Mouse (Mus musculus) kidney, adult 8-10 months (tissue): ENCODE measurements around the gene Mt3.
"Not testable (repeated sequence)": the region's sequence is repeated elsewhere in the genome, so short reads cannot be mapped to it uniquely, and the experiment has no call there.

Experiments used
- DNase-seq, 2 experiments: peaks; one replicate each; pipeline ENCODE4 v3.0.0; 2022

The Mt3 gene

DNA sequence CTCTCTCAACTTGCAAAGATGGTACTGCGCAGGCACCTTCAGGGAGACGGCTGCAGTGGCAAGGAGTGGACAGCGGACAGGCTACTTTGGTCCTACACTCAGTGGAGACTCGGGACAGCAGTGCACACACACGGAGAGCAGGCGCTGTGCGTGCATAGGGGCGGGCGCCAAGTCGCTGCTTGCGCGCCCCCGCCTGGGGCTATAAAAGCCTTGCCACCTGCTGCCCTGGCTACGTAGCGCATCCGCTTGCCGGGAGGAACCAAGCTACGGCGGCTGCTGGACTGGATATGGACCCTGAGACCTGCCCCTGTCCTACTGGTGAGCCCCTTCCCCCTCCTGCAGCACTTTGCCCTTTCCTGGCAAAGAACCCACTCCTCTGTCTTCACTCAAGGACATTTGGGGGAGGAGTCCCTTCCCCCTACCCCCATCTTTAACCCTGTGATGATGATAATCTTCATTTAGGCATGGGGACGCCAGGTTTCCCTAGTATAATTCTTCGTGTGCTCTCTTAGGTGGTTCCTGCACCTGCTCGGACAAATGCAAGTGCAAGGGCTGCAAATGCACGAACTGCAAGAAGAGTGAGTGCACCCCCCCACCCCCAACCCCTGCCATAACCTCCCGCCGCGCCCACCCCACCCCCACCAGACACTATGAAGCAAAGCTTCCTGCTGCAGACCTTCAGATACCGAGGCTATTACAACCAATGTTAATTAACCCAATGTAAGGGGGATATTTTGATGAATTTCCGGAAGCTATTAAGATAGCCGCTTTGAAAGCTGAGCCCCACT is at the start of gene Mt3:
Gene Mt3, plus strand, starts transcription at position 95 of the 788 bp plus-strand sequence.
- peak in 1 of 2 experiments; percentile 6 for DNase-seq

DNA sequence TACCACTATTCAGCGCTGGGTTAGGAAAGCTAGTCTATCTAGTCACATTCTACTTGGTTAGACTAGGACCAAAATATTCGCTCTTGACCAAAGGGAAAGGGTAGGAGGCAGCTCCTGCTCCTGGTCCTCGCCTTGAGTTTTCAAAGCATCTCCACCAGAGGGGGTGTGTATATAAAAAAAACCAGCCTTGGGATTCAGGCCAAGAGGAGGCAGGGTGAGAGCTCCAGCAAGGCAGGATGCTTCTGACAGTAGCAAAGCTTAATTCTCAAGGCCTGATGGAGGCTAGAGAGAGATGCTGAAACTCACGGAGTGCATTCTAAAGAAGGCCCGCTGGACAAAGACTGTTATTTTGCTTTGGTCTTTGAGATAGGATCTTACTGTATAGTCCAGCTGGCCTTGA is 48.3 kb upstream of the Mt3 start:
- no peak for DNase-seq

DNA sequence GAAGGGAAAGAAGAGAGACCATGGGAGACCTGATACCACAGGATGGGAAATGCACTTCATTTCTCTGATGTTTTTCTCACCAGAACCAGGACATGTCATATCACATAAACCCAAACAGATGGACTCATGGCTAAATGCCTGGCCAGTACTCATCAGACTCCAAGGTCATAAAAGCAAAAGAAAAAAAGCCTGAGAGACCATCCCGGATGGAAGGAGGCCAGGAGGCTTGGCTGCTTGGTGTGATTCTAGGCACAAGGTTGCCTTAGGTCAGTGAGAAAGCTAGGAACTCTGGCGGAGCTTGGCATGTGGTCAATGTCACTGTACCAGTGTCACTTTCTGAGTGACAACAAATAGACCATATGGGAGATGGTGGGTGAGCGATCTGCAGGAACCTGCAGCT is 44.5 kb upstream of the Mt3 start:
- DNase-seq, result no peak

DNA sequence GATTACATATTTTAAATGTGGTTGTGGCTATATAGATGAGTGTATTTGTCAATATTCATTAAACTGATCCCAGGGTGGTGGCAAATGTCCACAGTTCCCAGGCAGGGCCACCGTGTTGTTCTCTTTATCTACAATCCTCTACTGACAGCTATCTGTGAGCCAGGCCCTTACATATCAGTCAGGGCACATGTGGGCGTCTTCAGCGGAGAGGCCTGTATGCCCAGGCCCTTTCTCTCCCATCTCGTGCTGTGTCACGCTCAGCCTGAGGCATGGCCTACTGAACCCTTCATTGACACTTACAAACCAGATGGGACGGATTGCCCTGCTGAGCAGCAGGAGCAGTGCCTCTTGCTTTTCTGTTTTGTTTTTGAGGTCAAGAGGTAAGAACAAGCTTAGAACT is 43.0 kb upstream of the Mt3 start:
- DNase-seq, result no peak

DNA sequence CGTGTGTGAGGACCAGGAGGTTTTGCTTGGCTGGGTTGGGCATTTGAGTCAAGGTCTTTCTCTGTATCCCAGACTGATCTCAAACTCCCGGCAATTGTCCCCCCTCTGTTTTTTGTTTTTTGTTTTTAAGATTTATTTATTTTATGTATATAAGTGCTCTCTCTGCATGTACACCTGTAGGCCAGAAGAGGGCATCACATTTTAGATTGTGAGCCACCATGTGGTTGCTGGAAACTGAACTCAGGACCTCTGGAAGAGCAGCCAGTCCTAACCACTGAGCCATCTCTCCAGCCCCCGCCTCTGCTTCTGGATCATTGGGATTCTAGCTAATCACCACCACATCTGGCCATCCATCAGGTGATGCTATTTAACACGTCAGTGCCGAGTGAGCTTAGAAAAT is 42.6 kb upstream of the Mt3 start:
- DNase-seq, result no peak

DNA sequence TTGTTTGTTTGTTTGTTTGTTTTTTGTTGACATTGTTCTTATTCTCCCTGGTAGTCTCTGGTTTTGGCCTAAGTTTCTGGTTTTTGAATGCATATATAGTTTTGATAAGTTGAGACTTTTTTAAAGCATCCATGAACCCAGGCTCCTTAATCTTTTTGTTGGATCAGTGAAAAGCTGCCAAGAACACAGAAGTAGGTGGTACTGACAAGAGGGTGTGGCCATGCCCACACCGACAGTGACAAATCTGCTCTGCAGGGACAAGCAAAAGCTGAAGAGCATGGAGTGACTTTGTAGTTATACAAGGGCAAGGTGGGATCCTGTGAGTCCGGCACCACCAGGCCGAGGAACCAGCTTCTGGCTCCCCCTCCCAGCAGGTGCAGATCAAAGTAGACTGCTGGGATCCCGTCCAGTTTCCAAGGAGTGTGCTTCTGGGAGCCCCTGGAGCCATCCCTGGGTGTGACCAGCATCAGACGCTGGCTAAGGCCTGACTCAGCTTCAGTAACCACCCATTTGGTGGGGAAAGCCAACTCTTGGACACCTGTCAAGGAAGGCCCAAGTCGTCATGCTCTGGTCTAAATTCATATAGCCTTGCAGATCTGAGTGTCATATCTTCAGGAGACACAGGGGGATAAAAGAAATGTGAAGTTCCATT is 41.8 kb upstream of the Mt3 start:
- no peak for DNase-seq

DNA sequence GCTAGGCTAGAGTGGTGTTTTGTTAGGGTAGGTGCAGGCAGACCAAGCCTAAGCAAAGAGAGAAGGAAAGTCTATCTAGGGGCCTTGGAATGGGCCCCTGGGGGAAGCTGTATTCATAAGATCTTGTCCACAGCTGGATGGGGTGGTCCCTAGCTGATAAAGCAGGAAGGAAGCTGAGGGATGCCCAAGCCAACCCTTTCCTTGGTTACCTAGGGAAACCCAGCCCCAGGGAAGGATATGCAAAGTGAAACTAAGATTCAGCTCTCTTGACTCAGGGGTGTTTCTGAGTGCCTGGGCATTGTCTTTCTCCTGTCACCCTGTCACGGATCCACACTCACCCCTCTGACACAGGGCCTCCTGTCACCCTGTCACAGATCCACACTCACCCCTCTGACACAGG is 39.0 kb upstream of the Mt3 start:
- no peak for DNase-seq

DNA sequence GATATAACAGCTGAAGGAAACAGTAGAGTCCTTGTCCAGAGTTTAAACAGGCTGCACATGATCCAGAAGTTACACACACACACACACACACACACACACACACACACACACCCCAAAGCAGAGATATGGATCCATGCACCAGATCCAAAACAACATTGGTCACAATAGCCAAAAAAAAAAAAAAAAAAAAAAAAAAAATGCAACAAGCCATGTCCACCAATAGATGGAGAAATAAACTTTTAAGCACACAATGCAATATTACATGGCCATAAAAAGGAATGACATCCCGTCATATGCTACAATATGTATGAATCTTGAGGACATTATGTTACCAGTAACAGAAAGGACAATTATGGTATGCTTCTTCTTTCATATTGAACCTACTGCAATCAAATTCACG is 38.4 kb upstream of the Mt3 start:
- no peak for DNase-seq

DNA sequence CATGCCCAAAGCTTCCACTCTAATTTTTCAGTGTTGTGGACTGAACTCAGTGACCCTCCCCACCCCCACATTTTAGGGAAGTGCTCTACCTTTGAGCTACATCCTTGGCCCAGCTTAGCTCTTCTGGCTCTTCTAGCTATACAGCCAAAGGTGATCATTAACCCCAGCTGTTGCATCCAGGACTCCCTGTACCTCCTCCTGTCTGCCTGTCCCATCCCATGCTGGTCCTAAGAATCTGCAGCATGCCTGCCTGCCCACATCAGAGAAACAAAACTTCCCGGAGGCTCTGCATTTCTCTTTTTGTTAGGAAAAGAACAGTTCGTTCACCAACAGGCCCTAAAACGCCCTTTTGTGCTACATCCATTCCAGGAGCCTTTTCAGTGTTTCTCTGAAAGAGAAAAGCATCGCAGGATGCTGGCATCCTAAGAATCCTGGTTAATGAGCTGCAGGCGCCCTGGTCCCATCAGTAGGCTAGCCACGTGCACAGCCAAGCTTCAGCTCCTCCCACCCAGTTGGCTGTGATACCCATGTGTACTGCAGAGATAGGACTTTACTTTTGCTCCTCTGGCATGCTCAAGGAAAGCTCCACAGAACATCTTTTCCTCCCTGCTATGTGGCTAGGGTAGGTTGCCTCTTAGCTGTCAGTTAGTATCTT is 33.5 kb upstream of the Mt3 start:
- DNase-seq, result peak in 1 of 2 experiments; percentile 42

DNA sequence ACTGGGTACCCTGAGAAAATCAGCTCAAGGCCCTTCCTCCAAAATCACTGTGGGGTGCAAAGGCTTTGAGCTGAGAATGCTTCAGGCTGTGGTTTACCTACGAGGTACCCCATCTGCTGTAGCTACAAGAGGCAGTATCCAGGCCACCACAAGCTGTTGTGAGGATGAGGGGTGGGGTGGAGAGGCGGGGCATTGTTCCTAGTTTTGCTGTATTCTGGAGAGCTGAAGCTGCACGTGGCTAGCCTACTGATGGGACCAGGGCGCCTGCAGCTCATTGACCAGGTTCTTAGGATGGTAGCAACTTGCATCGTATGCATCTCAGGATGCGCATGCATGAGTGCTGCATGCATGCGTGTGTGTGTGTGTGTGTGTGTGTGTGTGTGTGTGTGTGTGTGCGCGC is 30.8 kb upstream of the Mt3 start:
- no peak for DNase-seq

DNA sequence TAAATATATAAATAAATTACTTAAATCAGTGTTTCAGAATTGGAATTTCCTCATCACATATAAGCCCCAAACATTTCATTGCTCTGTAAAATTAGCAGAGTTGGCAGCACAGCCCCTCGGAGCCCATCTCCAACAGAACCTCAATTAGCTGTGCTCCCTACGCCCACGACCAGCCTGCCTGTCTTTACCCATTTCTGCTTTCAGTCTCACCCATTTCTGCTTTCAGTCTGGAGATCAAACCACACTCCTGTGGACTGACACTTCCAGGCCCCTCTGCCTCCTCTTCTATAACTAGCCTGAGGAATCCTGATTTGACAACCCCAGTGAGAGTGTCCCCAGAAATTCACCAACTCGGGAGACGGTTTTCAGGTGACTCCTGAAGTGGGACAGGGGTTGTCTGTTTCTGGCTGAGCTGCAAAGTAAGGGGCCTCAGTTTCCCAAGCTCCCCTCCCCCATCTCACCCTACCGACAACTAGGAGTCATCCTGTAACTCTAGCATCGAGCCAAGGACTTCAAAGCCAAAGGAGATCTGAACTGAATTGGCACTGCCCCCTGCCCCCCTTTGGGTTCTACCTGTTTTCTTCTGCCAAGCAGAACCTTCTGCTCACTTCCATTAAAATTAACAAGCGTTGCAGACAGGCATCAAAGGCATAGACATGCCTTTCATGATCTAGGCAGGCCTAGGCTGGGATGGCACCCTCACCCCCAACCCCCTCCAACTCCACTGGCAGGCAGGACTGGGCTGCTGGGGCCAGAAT is 29.5 kb upstream of the Mt3 start:
- DNase-seq, result no peak

DNA sequence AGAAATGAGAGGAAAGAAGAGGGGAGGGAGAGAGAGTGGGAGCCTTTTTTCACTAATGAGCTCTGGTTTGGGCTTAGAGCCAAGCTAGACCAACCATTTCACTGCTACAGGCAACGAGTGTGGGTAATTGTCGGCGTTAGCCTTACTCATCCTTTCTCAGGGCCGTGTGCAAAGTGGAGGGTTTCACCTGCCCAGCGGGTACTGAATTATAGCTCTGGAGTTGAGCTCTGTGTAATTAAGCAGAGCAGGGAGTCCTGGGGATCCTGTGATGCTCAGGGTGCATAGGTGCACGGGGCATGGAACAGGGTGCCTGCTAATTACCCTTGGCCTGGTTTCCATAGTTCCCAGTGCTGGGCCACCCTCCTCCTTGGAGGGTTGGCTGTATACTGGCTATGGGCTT is 24.7 kb upstream of the Mt3 start:
- no peak for DNase-seq

DNA sequence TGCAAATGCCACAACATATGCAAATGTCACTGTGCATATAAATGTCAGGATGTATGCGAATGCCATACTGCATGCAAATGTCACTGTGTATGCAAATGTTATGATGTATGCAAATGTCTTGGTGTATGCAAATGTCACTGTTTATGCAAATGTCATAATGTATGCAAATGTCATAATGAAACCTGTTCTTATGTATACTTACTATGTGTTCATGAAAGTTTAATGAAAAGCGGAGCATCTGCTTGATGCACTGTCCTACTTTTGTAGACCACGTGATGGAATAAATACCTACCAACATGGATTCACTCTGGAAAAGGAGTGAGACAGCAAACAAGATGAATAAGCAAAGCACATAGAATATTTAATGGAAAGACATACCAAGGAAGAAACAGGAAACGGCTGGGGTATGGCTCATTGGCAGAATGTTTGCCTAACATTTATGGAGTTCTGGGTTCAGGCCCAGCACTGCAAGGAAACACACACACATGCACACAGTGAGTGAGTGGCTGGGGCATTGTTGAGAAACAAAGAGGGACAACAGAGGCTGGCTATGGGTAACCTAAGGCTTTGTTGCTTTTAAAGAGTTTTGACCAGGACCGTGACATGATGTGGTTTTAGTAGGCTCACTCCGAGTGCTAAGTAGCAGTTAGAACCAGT is 23.1 kb upstream of the Mt3 start:
- no peak for DNase-seq

DNA sequence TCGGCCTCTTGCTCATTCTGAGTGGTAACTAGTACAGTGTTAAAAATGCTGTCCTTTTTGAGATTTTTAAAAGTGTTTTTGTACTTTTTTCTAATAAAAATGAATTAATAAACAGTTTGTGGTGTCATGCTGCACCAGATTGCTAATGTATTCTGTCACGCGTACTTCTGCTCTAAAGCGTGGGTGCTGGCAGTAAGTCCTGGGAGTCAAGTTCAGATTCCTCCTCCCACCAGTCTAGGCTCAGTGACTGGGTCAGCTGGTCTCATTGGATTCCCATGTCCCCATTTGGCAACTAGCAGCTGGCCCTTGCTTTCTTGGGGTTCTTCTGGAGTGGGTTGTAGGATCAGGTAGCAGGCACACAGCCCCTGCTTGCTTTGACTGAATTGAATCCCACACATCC is 22.3 kb upstream of the Mt3 start:
- no peak for DNase-seq

DNA sequence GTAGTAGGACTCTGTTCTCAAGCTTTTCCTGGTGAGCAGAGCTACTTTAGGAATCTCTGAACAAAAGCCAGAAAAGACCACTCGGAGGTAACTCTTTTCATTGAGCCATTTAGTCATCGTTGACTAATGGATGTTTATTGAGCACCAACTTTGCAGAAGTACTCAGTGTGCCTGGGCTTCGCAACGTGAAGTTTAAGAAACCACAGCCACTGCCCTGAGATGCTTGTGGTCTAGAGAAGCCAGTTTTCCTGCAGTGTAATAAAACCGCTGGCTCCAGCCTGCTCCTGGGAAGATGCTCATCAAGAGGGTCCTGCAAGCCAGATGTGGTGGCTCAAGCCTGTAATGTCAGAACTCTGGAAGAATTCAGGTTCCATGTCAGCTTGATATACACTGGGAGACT is 20.3 kb upstream of the Mt3 start:
- no peak for DNase-seq

DNA sequence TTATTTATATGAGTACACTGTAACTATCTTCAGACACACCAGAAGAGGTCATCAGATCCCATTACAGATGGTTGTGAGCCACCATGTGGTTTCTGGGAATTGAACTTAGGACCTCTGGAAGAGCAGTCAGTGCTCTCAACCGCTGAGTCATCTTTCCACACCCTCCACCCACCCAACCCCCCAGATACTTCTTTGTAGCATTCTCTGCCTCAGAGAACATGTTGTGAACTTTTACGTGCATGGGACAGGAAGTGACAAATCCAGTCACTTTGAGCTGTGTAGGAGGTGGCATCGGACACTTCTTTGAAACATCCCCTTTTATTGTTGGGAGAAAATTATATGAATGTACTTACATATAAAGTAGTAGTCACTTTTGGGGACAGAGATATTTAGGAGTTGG is 17.8 kb upstream of the Mt3 start:
- DNase-seq, result not testable (repeated sequence)

DNA sequence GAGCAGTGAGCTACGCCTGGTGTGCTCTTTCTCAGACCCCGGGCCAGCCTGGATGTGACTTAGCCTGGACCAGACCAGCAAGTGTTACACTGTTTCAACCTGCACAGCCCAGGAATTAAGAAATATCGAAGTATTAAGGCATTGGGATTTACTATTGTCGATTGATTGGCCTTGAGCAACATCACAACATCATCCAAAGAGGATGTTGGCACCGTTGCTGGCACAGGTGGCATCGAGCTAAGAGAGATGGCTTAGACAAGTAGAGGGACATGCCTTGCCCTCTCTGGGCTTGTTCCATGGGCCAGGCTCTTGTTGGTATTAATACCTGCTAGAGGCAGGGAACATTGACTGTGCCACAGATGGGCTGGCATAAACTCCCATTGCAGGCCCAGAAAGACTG is 16.9 kb upstream of the Mt3 start:
- DNase-seq, result no peak

DNA sequence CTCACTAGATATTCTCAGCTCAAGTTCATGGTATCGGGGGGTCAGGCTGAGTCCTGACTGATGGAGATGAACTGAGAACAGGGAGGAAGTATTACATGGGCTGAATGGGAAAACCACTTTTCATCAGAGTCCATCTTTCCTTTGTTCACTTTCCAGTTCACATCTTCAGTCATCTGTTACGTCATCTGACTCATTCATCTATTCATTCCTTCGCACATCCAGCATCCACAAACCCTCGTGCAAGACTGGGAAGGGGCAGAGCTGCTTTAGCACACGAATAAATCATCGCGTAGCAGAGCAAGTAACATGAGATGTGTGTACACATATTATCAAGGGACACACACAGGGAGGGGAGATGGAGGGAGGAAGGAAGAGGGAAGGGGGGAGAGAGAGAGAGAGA is 16.2 kb upstream of the Mt3 start:
- DNase-seq, result no peak

DNA sequence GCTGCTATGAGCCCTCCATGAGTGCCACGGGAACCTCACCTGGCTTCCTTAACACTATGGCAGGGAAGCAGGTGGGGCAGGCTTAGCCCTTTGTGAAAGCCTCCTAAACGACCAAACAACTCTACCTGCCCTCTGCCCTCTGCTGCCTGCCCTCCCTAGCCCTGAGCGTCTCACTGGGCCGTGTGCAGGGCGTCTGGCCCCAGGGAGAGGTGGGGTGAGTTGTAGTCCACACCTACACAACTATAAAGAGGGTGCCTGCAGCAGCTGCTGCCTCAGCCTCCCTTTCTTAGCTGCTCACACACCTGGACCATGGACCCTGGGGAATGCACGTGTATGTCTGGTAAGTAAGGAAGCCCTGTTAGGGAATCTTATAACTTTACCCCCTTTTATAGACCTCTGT is 15.5 kb upstream of the Mt3 start, which contains the start of gene Mt4:
Gene Mt4, plus strand, starts transcription at position 265 of the 400 bp plus-strand sequence.
- no peak for DNase-seq

DNA sequence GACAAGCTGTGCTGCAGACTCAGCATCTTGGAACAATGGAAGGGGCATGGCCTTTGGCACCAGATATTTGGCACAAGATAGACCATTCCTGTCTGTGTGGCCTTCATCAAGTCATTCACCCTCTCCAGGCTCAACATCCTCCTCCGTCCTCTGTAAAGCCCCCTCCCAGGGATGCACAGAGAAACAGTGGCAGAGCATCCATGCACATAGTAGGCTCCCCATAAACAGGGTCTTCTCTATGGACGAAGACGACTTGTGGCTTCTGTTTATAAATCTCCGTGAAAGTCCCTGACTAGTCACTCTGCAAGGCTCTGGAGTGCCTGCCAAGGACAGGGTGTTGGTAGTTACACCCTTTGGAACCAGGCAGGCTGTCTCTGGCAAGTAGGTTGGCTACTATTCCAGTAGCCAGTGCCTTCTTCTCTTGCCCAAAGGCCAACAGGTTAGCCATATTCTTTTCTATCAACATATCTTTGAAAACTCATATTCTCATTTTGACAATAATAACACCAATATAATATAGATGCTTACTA is 12.1 kb upstream of the Mt3 start:
- DNase-seq, result no peak

DNA sequence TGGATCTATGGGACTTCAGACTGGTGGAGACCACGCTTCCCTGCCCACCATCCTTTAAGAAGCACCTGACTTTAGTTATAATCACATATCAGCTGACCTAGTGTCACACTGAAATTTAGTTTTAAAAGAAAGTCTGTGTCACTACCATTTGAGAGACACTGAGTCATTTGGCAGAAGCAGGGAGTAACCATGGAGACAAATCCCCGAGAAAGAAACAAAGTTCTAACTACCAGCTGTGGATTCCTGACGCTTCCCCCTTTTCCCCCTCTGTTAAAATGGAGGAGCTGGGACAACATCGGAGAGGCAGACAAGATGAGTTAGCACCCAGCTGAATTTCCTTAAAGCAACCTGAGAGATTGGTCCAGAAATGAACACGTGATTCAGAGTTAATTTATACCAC is 4.2 kb upstream of the Mt3 start:
- DNase-seq, result no peak

DNA sequence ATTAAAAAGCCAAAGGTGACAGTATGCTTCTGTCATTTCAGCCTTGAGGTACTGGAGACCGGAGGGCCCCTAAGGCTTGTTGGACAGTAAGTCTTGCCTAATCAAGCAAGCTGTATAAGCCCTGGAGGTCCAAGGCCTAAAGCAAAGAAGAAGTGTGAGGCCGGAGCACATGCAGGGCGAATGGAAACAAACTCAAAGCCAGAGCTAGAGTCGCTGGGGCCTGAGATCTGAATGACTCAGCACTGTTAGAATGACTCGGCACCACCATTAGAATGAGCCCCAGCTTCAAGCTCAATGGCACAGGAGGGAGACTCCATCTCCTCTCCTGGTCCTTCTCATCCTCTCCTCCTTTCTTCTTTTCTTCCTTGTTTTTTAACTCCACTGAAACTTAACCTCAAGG is 1.5 kb upstream of the Mt3 start:
- DNase-seq, result no peak

DNA sequence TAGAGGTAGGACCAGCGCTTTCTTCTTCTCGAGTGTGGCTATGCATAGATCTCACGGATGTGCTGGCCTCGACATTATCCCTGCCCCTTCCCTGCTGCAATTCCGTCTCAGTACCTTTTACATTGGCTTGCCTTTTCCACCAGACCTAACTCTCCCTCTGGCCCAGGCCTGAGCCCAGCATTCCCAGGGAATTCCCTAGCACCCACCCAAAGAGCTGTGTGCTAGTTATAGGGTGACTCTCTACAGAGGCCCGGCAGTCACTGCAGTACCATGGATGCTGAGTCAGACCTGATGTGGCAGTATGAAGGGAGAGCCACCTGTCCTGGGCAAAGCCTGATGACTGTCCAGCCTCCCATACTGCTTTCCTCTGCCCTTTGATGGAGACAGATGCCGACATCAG is 1.0 kb downstream of the Mt3 start:
- DNase-seq, result no peak
